Mouse (Mus musculus) C2C12 (cell line): Measurements from ENCODE around the gene Sardh.

Source experiments
- CTCF ChIP-seq: IDR thresholded peaks from one replicate; pipeline ENCODE4 v1.5.1; 2011; ENCODE audit not compliant: control insufficient read depth, insufficient read depth, insufficient read length
- USF1 ChIP-seq: IDR thresholded peaks from one replicate; pipeline ENCODE4 v1.6.1; 2011; ENCODE audit warnings: low read depth, mild to moderate bottlenecking, control low read depth, moderate library complexity

DNA sequence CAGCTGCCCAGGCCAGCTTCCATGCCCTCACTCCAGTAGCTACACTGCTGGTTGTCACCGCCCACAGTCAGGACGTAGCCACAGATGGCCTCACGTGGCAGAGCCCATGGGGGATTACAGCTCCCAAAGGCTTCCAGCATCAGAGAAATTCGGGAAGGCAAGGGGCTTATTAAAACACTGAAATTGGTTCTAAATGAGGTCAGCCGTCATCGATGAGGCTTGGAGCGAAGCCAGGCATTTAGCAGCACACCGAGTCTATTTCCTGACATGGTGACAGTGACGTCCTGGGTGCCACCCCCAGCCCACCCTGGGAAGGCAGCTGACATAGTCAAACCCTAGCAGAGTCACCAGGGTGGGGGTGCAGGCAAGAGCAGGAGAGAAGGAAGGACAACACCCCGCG lies 85.5 kb downstream of the Sardh start:
- no peak for TF ChIP-seq CTCF
- TF ChIP-seq USF1: no peak
